Mouse (Mus musculus): ENCODE data around the gene Cmtr1. TPM values are rescaled to one million over a fixed set of nuclear protein-coding genes. Genes with fewer than 3 reads are reported as not detected.

Cmtr1 gene
- polyA plus RNA-seq, 1 experiment from 2014 or later = 130 TPM

DNA sequence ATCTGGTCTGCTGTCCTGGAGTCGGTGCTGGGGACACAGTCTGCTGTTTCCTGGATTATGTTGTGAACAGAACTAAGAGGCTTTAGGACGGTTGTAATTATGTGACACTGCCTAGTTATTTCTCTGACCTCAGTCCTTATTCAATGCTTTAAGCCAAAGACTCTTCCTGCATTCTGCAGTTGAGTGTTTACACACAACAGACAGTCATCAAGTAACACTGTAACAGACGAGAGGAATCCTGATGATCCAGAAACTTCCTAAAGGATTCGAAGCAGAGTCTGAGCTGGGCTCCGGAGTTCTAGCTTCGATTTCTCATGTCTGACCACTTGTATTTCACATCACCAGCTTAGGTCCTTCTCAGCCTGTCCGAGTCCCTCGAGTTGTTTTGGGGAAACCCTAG is 18.1 kb downstream of the Cmtr1 start:
- Histone ChIP-seq H3K4me1 (replicated peaks; ENCODE audit: control insufficient read depth, insufficient read depth, low read length) (0 out of 2 replicates have a peak, but pooled peaks cover 4% of the 10 kb centered on the region), H3K9me3 (ENCODE audit: control insufficient read depth, low read length) (no peaks in the 10 kb centered on the region), H3K36me3 (ENCODE audit: control insufficient read depth, insufficient read depth, low read length) (peaks cover 47% of the 10 kb centered on the region), H3K27me3 (replicated peaks; ENCODE audit: control insufficient read depth, insufficient read depth, low read length) (no peaks in the 10 kb centered on the region), H3K27ac (ENCODE audit: low read depth, low read length) (no peak overlapping the region), H3K4me3 (ENCODE audit: low read depth, low read length) (no peak overlapping the region), H3K9ac (ENCODE audit: low read depth, low read length) (no peak overlapping the region), H3K4me2 (no peak overlapping the region)
- DNase-seq (ENCODE audit: low spot score) (no peak), ATAC-seq (replicated peaks; ENCODE audit: low FRiP score) (no peak)
- 88% methylated on average over 8 of the region's 8 CpGs for WGBS

DNA sequence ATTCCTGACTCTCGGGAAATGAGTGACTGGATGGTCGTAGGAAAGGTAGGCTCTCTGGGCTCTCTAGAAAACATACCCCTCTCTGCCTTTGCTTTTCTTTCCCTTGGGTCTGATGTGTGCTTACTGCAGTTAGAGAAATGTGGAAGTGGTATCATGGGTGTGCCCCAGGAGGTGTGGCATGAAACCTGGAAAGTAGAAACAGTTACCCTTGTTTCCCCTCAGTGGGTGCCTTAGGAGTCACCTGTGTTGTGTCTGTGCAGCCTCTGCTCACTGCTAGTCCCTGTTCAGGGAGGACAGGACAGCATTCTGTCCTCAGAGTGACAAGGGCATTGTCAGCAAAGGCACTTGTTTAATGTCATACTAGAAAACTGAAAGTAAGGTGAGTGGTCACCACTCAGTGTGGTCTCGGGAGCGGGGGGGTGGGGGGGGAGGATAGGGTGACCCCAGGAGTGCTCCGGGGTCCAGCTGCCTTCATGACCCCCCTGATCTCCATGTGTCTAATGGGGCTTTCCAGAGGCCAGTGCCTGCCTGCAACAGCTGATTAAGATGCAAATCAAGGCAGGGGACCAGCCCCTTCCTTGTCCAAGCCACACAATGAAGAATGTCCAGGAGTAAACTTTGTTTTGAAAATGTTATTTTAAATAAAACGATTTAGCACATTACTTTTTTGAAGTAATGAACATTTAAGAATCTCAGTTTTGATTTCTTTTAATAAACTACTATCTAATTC is 18.8 kb downstream of the Cmtr1 start:
- Histone ChIP-seq H3K9me3 (ENCODE audit: control insufficient read depth, low read length) (no peaks in the 10 kb centered on the region), H3K4me2 (no peak overlapping the region), H3K4me1 (replicated peaks; ENCODE audit: control insufficient read depth, insufficient read depth, low read length) (peaks cover 10% of the 10 kb centered on the region), H3K4me3 (ENCODE audit: low read depth, low read length) (no peak overlapping the region), H3K36me3 (ENCODE audit: control insufficient read depth, insufficient read depth, low read length) (peaks cover 46% of the 10 kb centered on the region), H3K27ac (ENCODE audit: low read depth, low read length) (no peak overlapping the region), H3K27me3 (replicated peaks; ENCODE audit: control insufficient read depth, insufficient read depth, low read length) (no peaks in the 10 kb centered on the region), H3K9ac (ENCODE audit: low read depth, low read length) (no peak overlapping the region)
- DNase-seq (ENCODE audit: low spot score) (no peak), ATAC-seq (replicated peaks; ENCODE audit: low FRiP score) (no peak)
- WGBS = 86% methylated on average over 6 of the region's 6 CpGs

GRCm38 (mm10) chr17:29680174-29680573 is 19.8 kb downstream of the Cmtr1 start:
- no peaks in the 10 kb centered on the region for H3K27me3 ChIP-seq (replicated peaks; ENCODE audit: control insufficient read depth, insufficient read depth, low read length)

DNA sequence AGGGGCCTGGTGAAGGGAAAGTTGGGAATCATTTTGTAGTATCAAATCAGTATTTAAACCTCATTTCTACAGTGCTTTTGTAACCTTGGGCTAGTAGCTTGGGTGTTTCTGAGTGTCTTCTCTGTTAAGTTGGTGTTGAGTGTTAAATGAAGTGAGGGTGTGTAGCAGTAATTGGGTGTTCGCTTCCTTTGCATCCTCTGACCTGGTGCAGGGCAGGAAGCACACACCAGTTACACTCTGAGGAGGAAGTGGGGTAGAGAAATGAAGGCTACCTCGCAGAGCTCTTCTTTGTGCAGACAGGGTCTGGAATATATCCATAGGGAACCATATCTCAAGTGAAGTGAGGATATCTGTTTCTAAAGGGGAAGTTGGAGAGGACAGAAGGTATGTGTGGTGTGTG is 20.5 kb downstream of the Cmtr1 start:
- Histone ChIP-seq H3K9me3 (ENCODE audit: control insufficient read depth, low read length) (no peaks in the 10 kb centered on the region), H3K27me3 (replicated peaks; ENCODE audit: control insufficient read depth, insufficient read depth, low read length) (no peaks in the 10 kb centered on the region), H3K4me2 (no peak overlapping the region), H3K27ac (ENCODE audit: low read depth, low read length) (no peak overlapping the region), H3K4me1 (replicated peaks; ENCODE audit: control insufficient read depth, insufficient read depth, low read length) (peaks cover 25% of the 10 kb centered on the region), H3K9ac (ENCODE audit: low read depth, low read length) (no peak overlapping the region), H3K4me3 (ENCODE audit: low read depth, low read length) (no peak overlapping the region), H3K36me3 (ENCODE audit: control insufficient read depth, insufficient read depth, low read length) (peaks cover 57% of the 10 kb centered on the region)
- ATAC-seq (replicated peaks; ENCODE audit: low FRiP score) = no peak
- DNase-seq (ENCODE audit: low spot score) = no peak
- 77% methylated on average over 2 of the region's 2 CpGs for WGBS

More at GRCm38 (mm10) chr17:29680174-29680573, 19.8 kb downstream of the Cmtr1 start:
- no peak overlapping the region for H3K9ac ChIP-seq (ENCODE audit: low read depth, low read length)
- DNase-seq (ENCODE audit: low spot score) (no peak), ATAC-seq (replicated peaks; ENCODE audit: low FRiP score) (no peak)
- peaks cover 52% of the 10 kb centered on the region for H3K36me3 ChIP-seq (ENCODE audit: control insufficient read depth, insufficient read depth, low read length)
- H3K9me3 ChIP-seq (ENCODE audit: control insufficient read depth, low read length) = no peaks in the 10 kb centered on the region
- H3K4me2 ChIP-seq = no peak overlapping the region
- peaks cover 17% of the 10 kb centered on the region for H3K4me1 ChIP-seq (replicated peaks; ENCODE audit: control insufficient read depth, insufficient read depth, low read length)
- H3K4me3 ChIP-seq (ENCODE audit: low read depth, low read length) = no peak overlapping the region
- 87% methylated on average over 2 of the region's 2 CpGs for WGBS
- H3K27ac ChIP-seq (ENCODE audit: low read depth, low read length) = no peak overlapping the region

- H3K4me3 ChIP-seq (ENCODE audit: low read depth, low read length) = no peak overlapping the region
- no peak overlapping the region for H3K4me2 ChIP-seq
- 94% methylated on average over 9 of the region's 9 CpGs for WGBS
- H3K4me1 ChIP-seq (replicated peaks; ENCODE audit: control insufficient read depth, insufficient read depth, low read length) = peaks cover 32% of the 10 kb centered on the region
- H3K27me3 ChIP-seq (replicated peaks; ENCODE audit: control insufficient read depth, insufficient read depth, low read length) = no peaks in the 10 kb centered on the region
- no peak overlapping the region for H3K9ac ChIP-seq (ENCODE audit: low read depth, low read length)
- peaks cover 56% of the 10 kb centered on the region for H3K36me3 ChIP-seq (ENCODE audit: control insufficient read depth, insufficient read depth, low read length)
- no peak for DNase-seq (ENCODE audit: low spot score)
- H3K9me3 ChIP-seq (ENCODE audit: control insufficient read depth, low read length) = no peaks in the 10 kb centered on the region
- no peak for ATAC-seq (replicated peaks; ENCODE audit: low FRiP score)
- no peak overlapping the region for H3K27ac ChIP-seq (ENCODE audit: low read depth, low read length)
These were observed 21.3 kb downstream of the Cmtr1 start for GRCm38 (mm10) chr17:29681669-29682068.

DNA sequence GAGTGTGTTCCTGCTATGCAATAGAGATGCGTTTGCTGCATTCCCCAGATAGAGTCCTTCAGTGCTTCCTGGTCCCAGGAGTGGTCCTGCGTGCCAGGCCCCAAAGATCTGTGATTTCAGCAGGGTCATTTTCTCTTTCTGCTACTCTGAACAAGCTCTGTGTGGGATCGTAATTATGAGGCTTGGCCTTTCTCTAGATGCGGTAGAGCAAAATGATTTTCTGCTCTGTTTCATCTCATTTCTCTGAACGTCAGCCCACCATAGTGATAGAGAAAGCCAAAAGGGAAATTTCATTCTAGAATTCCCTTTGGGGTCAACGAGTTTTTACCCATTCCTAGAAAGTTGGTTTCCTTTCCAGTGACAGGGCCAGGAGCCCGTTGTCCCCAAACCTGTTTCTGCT is 21.9 kb downstream of the Cmtr1 start:
- H3K4me1 ChIP-seq (replicated peaks; ENCODE audit: control insufficient read depth, insufficient read depth, low read length) = peaks cover 35% of the 10 kb centered on the region
- no peak overlapping the region for H3K4me3 ChIP-seq (ENCODE audit: low read depth, low read length)
- 88% methylated on average over 7 of the region's 7 CpGs for WGBS
- H3K27ac ChIP-seq (ENCODE audit: low read depth, low read length) = no peak overlapping the region
- ATAC-seq (replicated peaks; ENCODE audit: low FRiP score) (no peak), DNase-seq (ENCODE audit: low spot score) (no peak)
- no peak overlapping the region for H3K4me2 ChIP-seq
- H3K36me3 ChIP-seq (ENCODE audit: control insufficient read depth, insufficient read depth, low read length) = peaks cover 50% of the 10 kb centered on the region
- no peaks in the 10 kb centered on the region for H3K27me3 ChIP-seq (replicated peaks; ENCODE audit: control insufficient read depth, insufficient read depth, low read length)
- H3K9me3 ChIP-seq (ENCODE audit: control insufficient read depth, low read length) = no peaks in the 10 kb centered on the region
- no peak overlapping the region for H3K9ac ChIP-seq (ENCODE audit: low read depth, low read length)

GRCm38 (mm10) chr17:29683127-29683526 is 22.7 kb downstream of the Cmtr1 start:
- Histone ChIP-seq H3K4me2 (no peak overlapping the region), H3K9me3 (ENCODE audit: control insufficient read depth, low read length) (no peaks in the 10 kb centered on the region), H3K36me3 (ENCODE audit: control insufficient read depth, insufficient read depth, low read length) (peaks cover 45% of the 10 kb centered on the region), H3K9ac (ENCODE audit: low read depth, low read length) (no peak overlapping the region), H3K27ac (ENCODE audit: low read depth, low read length) (no peak overlapping the region), H3K4me3 (ENCODE audit: low read depth, low read length) (no peak overlapping the region), H3K4me1 (replicated peaks; ENCODE audit: control insufficient read depth, insufficient read depth, low read length) (peaks cover 43% of the 10 kb centered on the region), H3K27me3 (replicated peaks; ENCODE audit: control insufficient read depth, insufficient read depth, low read length) (no peaks in the 10 kb centered on the region)
- DNase-seq (ENCODE audit: low spot score) (no peak), ATAC-seq (replicated peaks; ENCODE audit: low FRiP score) (no peak)
- WGBS = 87% methylated on average over 2 of the region's 2 CpGs

DNA sequence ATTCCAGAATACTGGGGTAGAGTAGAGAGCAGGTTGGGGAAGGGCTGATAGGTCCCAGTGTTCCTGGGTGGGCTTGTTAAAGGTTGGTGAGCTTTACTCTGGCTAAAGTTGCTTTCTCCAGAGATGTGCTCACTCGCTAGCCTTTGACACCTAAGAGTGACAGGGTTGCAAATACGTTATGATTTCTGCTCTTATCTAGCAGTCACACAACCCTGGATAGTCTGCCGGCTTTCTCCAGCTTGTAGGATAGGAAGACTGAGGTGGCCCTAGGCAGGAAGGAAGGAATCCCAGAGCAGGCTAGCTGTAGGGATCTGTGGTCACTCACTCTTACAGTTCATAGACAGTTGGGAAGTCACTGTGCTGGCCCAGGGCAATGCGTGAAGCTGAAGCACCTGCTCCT is 23.9 kb downstream of the Cmtr1 start:
- WGBS = 55% methylated on average over 4 of the region's 4 CpGs
- DNase-seq (ENCODE audit: low spot score) (no peak), ATAC-seq (replicated peaks; ENCODE audit: low FRiP score) (peak; percentile 65)
- Histone ChIP-seq H3K27me3 (replicated peaks; ENCODE audit: control insufficient read depth, insufficient read depth, low read length) (no peaks in the 10 kb centered on the region), H3K4me1 (replicated peaks; ENCODE audit: control insufficient read depth, insufficient read depth, low read length) (peaks cover 45% of the 10 kb centered on the region), H3K9ac (ENCODE audit: low read depth, low read length) (no peak overlapping the region), H3K4me2 (no peak overlapping the region), H3K9me3 (ENCODE audit: control insufficient read depth, low read length) (no peaks in the 10 kb centered on the region), H3K4me3 (ENCODE audit: low read depth, low read length) (no peak overlapping the region), H3K27ac (ENCODE audit: low read depth, low read length) (peak overlapping the region; percentile 53; the same call in 1 of the 2 replicates), H3K36me3 (ENCODE audit: control insufficient read depth, insufficient read depth, low read length) (peaks cover 46% of the 10 kb centered on the region)

- Histone ChIP-seq H3K4me3 (ENCODE audit: low read depth, low read length) (no peak overlapping the region), H3K27ac (ENCODE audit: low read depth, low read length) (peak overlapping the region; percentile 93), H3K4me1 (replicated peaks; ENCODE audit: control insufficient read depth, insufficient read depth, low read length) (peaks cover 45% of the 10 kb centered on the region), H3K9me3 (ENCODE audit: control insufficient read depth, low read length) (no peaks in the 10 kb centered on the region), H3K36me3 (ENCODE audit: control insufficient read depth, insufficient read depth, low read length) (peaks cover 48% of the 10 kb centered on the region), H3K27me3 (replicated peaks; ENCODE audit: control insufficient read depth, insufficient read depth, low read length) (no peaks in the 10 kb centered on the region), H3K4me2 (peak overlapping the region; percentile 35), H3K9ac (ENCODE audit: low read depth, low read length) (peak overlapping the region; percentile 38; the same call in 1 of the 2 replicates)
- no peak for DNase-seq (ENCODE audit: low spot score)
- ATAC-seq (replicated peaks; ENCODE audit: low FRiP score) = peak; percentile 87
- WGBS = 66% methylated on average over 5 of the region's 5 CpGs
These were observed 26.4 kb downstream of the Cmtr1 start for GRCm38 (mm10) chr17:29686771-29687170.
